ENCODE assay signal across 23 mouse cellular contexts in genomic region chr8:125225266-125225665, GRCm38 (mm10).
A peak's percentile ranks its signal among the peaks of the same experiment; 100 is the strongest.
DNase-seq lines count a peak whose midpoint lies in the region; ATAC-seq lines count a peak whose summit lies in the region.
"Had no signal": no experiment of that assay in that cellular context is flagged by ENCODE, and none has a peak within 500 bp of the region (broad histone marks: within the 10 kb centered on the region; RNA-seq: fewer than 3 reads in every experiment).

No protein-coding gene starts in this region.

- H3K36me3 ChIP-seq in kidney, embryonic 15.5 days, result no peaks in the 10 kb centered on the region
- no peaks in the 10 kb centered on the region for H3K36me3 ChIP-seq in kidney, embryonic 14.5 days (ENCODE audit: control insufficient read depth, insufficient read depth, low read length)
- no peaks in the 10 kb centered on the region for H3K36me3 ChIP-seq in splenic B cell, adult 2 months (ENCODE audit: control insufficient read depth, insufficient read depth, low read length, poor library complexity, severe bottlenecking)
- no peaks in the 10 kb centered on the region for H3K36me3 ChIP-seq in limb, embryonic 10.5 days
- H3K36me3 ChIP-seq: embryonic facial prominence, embryonic 15.5 days; forebrain, embryonic 10.5 days; forebrain, embryonic 15.5 days; heart, embryonic 15.5 days; hindbrain, embryonic 15.5 days had no signal

- no peaks in the 10 kb centered on the region for H3K27me3 ChIP-seq in kidney, embryonic 15.5 days
- no peaks in the 10 kb centered on the region for H3K27me3 ChIP-seq in kidney, embryonic 14.5 days (ENCODE audit: control insufficient read depth, insufficient read depth, low read length)
- no peaks in the 10 kb centered on the region for H3K27me3 ChIP-seq in splenic B cell, adult 2 months (ENCODE audit: control insufficient read depth, insufficient read depth, low read length, poor library complexity, severe bottlenecking)
- no peaks in the 10 kb centered on the region for H3K27me3 ChIP-seq in limb, embryonic 10.5 days (ENCODE audit: low read depth, poor library complexity, severe bottlenecking)
- H3K27me3 ChIP-seq: forebrain, embryonic 15.5 days; heart, embryonic 15.5 days; hindbrain, embryonic 15.5 days; Patski had no signal

- 73% methylated on average over 9 of the region's 9 CpGs for WGBS in kidney, embryonic 15.5 days
- 74% methylated on average over 9 of the region's 9 CpGs for WGBS in kidney, embryonic 14.5 days
- WGBS in limb, embryonic 10.5 days, result 88% methylated on average over 9 of the region's 9 CpGs

- no peak overlapping the region for H3K9ac ChIP-seq in kidney, embryonic 15.5 days
- 0 out of 2 replicates have a peak overlapping the region, but pooled peaks have one; percentile 12 for H3K9ac ChIP-seq in kidney, embryonic 14.5 days (ENCODE audit: low read depth, low read length)
- H3K9ac ChIP-seq: embryonic facial prominence, embryonic 15.5 days; forebrain, embryonic 15.5 days; heart, embryonic 15.5 days; hindbrain, embryonic 15.5 days had no signal

- peak; percentile 19 for DNase-seq in kidney, adult 18-20 months
- peak; percentile 19 to 31 for DNase-seq in spleen, postnatal 36 days (ENCODE audit: low spot score in 2 of 2)
- no peak for DNase-seq in spleen, adult 12 weeks (ENCODE audit: low spot score)
- peak; percentile 15 for DNase-seq in splenic B cell, adult 2 months (ENCODE audit: low read depth, low spot score)
- no peak for DNase-seq in limb, embryonic 10.5 days (ENCODE audit: low spot score)
- DNase-seq in cerebellum, postnatal 4 days (ENCODE audit: low spot score in 2 of 2), result no peak
- DNase-seq: adrenal gland, adult 8-10 months; adrenal gland, postnatal 36 days; cerebellum, adult 2 months; cerebellum, postnatal 10 days; embryo, embryonic 11 days; gastrocnemius, postnatal 36 days; heart, adult 11 months; heart, postnatal 14 days had no signal

- H3K4me2 ChIP-seq in kidney, embryonic 15.5 days, result no peak overlapping the region
- no peak overlapping the region for H3K4me2 ChIP-seq in kidney, embryonic 14.5 days (replicated peaks; ENCODE audit: low read depth, low read length)
- H3K4me2 ChIP-seq: embryonic facial prominence, embryonic 15.5 days; forebrain, embryonic 15.5 days; heart, embryonic 15.5 days; hindbrain, embryonic 15.5 days had no signal

- H3K27ac ChIP-seq in kidney, embryonic 15.5 days, result no peak overlapping the region
- no peak overlapping the region for H3K27ac ChIP-seq in kidney, embryonic 14.5 days (ENCODE audit: low read depth, low read length)
- H3K27ac ChIP-seq in limb, embryonic 10.5 days, result no peak overlapping the region
- H3K27ac ChIP-seq: embryonic facial prominence, embryonic 15.5 days; forebrain, embryonic 15.5 days; heart, embryonic 15.5 days had no signal

- H3K4me3 ChIP-seq in kidney, embryonic 15.5 days (replicated peaks), result no peak overlapping the region
- no peak overlapping the region for H3K4me3 ChIP-seq in kidney, embryonic 14.5 days (ENCODE audit: low read length)
- no peak overlapping the region for H3K4me3 ChIP-seq in limb, embryonic 10.5 days
- H3K4me3 ChIP-seq: embryonic facial prominence, embryonic 15.5 days; erythroblast, embryonic 14.5 days; forebrain, embryonic 10.5 days; forebrain, embryonic 15.5 days; heart, embryonic 15.5 days; hindbrain, embryonic 15.5 days had no signal

- no peak for ATAC-seq in kidney, embryonic 15.5 days (replicated peaks; ENCODE audit: low FRiP score)
- ATAC-seq in kidney, embryonic 14.5 days (ENCODE audit: low FRiP score, low TSS enrichment), result no peak
- ATAC-seq: forebrain, embryonic 15.5 days; Patski had no signal

- H3K4me1 ChIP-seq in kidney, embryonic 15.5 days, result peaks cover 47% of the 10 kb centered on the region
- peaks cover 33% of the 10 kb centered on the region for H3K4me1 ChIP-seq in kidney, embryonic 14.5 days (ENCODE audit: control insufficient read depth, insufficient read depth, low read length)
- peaks cover 54% of the 10 kb centered on the region for H3K4me1 ChIP-seq in limb, embryonic 10.5 days

- H3K9me3 ChIP-seq in kidney, embryonic 15.5 days (replicated peaks), result no peaks in the 10 kb centered on the region
- H3K9me3 ChIP-seq in kidney, embryonic 14.5 days (ENCODE audit: control insufficient read depth, low read length), result no peaks in the 10 kb centered on the region
- no peaks in the 10 kb centered on the region for H3K9me3 ChIP-seq in limb, embryonic 10.5 days (replicated peaks)
- H3K9me3 ChIP-seq: embryonic facial prominence, embryonic 15.5 days; forebrain, embryonic 10.5 days; forebrain, embryonic 15.5 days; heart, embryonic 15.5 days; hindbrain, embryonic 15.5 days had no signal

Comparison
In these comparisons a context has a peak if more than half of its experiments do, and no peak if none do; other contexts are left out.
1. DNase-seq: peak in kidney, adult 18-20 months (single experiment), spleen, postnatal 36 days (2 of 2) and splenic B cell, adult 2 months (single experiment); none in spleen, adult 12 weeks (single experiment), limb, embryonic 10.5 days (single experiment) and cerebellum, postnatal 4 days (0 of 2).